Mouse (Mus musculus): ENCODE results near the gene Camk1d. TPM values are rescaled to one million over a fixed set of nuclear protein-coding genes. Genes with fewer than 3 reads are reported as not detected.

Gene Camk1d
- polyA plus RNA-seq, 1 experiment = 1.0 TPM

- TF ChIP-seq CTCF (conservative IDR thresholded peaks at IDR 0.05; ENCODE audit: insufficient read depth, insufficient read length, low read depth, low read length) (no peak), POLR2A (IDR thresholded peaks at IDR 0.05; ENCODE audit: low read depth, low read length) (no peak)
- DNase-seq = peak; percentile 4
Observed at GRCm38 (mm10) chr2:5675431-5676142, 38.7 kb downstream of the Camk1d start.

DNA sequence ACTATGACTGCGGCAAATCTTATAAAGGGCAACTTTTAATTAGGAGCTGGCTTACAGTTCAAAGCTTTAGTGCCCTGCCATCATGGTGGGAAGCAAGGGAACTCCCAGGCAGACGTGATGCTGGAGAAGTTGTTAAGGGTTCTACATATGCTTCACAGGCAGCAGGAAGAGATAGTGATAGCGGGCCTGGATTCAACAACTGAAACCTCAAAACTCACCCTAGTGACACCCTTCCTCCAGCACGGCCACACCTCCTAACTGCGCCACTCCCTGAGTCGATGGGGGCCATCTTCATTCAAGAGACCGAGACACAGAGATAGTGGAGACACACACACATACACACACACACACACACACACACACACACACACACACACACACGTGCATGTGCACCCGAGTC lies 39.8 kb downstream of the Camk1d start:
- no peak for DNase-seq
- no peaks in the 10 kb centered on the region for H3K36me3 ChIP-seq (ENCODE audit: control insufficient read depth, insufficient read depth, low read length)
- 94% methylated on average over 9 of the region's 9 CpGs for WGBS
- H3K27ac ChIP-seq (ENCODE audit: insufficient read depth, low read depth, low read length) = no peak overlapping the region
- H3K4me3 ChIP-seq (ENCODE audit: insufficient read depth, low read depth, low read length) = no peak overlapping the region
- TF ChIP-seq CTCF (conservative IDR thresholded peaks at IDR 0.05; ENCODE audit: insufficient read depth, insufficient read length, low read depth, low read length) = no peak
- TF ChIP-seq POLR2A (IDR thresholded peaks at IDR 0.05; ENCODE audit: low read depth, low read length) = no peak
- H3K27me3 ChIP-seq (replicated peaks; ENCODE audit: control insufficient read depth, insufficient read depth, low read length) = no peaks in the 10 kb centered on the region
- peaks cover 4% of the 10 kb centered on the region; the same call in 1 of the 2 replicates for H3K4me1 ChIP-seq (ENCODE audit: control insufficient read depth, insufficient read depth, low read length)

More at GRCm38 (mm10) chr2:5675431-5676142, 38.7 kb downstream of the Camk1d start:
- no peak overlapping the region for H3K4me3 ChIP-seq (ENCODE audit: insufficient read depth, low read depth, low read length)
- H3K36me3 ChIP-seq (ENCODE audit: control insufficient read depth, insufficient read depth, low read length) = no peaks in the 10 kb centered on the region
- H3K27ac ChIP-seq (ENCODE audit: insufficient read depth, low read depth, low read length) = no peak overlapping the region
- H3K4me1 ChIP-seq (ENCODE audit: control insufficient read depth, insufficient read depth, low read length) = peaks cover 4% of the 10 kb centered on the region; the same call in 1 of the 2 replicates
- 77% methylated on average over 12 of the region's 12 CpGs for WGBS
- H3K27me3 ChIP-seq (replicated peaks; ENCODE audit: control insufficient read depth, insufficient read depth, low read length) = no peaks in the 10 kb centered on the region

DNA sequence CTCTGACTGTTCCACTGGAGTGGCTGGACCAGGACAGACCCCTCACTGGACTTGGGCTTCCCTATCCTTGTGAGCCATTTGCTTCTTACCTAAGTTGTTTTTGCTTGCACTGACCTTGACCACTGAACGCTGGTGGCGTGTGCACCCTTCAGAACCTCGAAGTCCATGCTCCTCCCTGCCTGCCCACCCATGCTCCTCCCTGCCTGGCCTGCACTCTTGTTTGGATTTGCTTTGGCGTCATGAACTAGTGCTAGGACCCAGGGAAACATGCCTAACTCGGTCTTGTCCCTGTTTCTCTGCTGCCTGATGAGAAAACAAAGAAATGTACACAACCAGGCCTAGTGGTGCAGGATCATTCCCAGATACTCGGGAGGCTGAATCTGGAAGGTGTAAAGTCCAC lies 40.5 kb downstream of the Camk1d start:
- H3K4me3 ChIP-seq (ENCODE audit: insufficient read depth, low read depth, low read length) = no peak overlapping the region
- peaks cover 4% of the 10 kb centered on the region; the same call in 1 of the 2 replicates for H3K4me1 ChIP-seq (ENCODE audit: control insufficient read depth, insufficient read depth, low read length)
- no peak for TF ChIP-seq POLR2A (IDR thresholded peaks at IDR 0.05; ENCODE audit: low read depth, low read length)
- TF ChIP-seq CTCF (conservative IDR thresholded peaks at IDR 0.05; ENCODE audit: insufficient read depth, insufficient read length, low read depth, low read length) = no peak
- no peaks in the 10 kb centered on the region for H3K27me3 ChIP-seq (replicated peaks; ENCODE audit: control insufficient read depth, insufficient read depth, low read length)
- H3K36me3 ChIP-seq (ENCODE audit: control insufficient read depth, insufficient read depth, low read length) = no peaks in the 10 kb centered on the region
- H3K27ac ChIP-seq (ENCODE audit: insufficient read depth, low read depth, low read length) = no peak overlapping the region
- WGBS = 76% methylated on average over 6 of the region's 6 CpGs
- no peak for DNase-seq

GRCm38 (mm10) chr2:5672906-5673589 lies 41.3 kb downstream of the Camk1d start:
- no peaks in the 10 kb centered on the region for H3K27me3 ChIP-seq (replicated peaks; ENCODE audit: control insufficient read depth, insufficient read depth, low read length)
- TF ChIP-seq POLR2A (IDR thresholded peaks at IDR 0.05; ENCODE audit: low read depth, low read length) (no peak), CTCF (conservative IDR thresholded peaks at IDR 0.05; ENCODE audit: insufficient read depth, insufficient read length, low read depth, low read length) (no peak)
- no peak for DNase-seq
- WGBS = 69% methylated on average over 7 of the region's 7 CpGs
- no peak overlapping the region for H3K27ac ChIP-seq (ENCODE audit: insufficient read depth, low read depth, low read length)
- H3K4me1 ChIP-seq (ENCODE audit: control insufficient read depth, insufficient read depth, low read length) = peaks cover 4% of the 10 kb centered on the region; the same call in 1 of the 2 replicates
- no peak overlapping the region for H3K4me3 ChIP-seq (ENCODE audit: insufficient read depth, low read depth, low read length)
- H3K36me3 ChIP-seq (ENCODE audit: control insufficient read depth, insufficient read depth, low read length) = no peaks in the 10 kb centered on the region

- WGBS = 92% methylated on average over 10 of the region's 10 CpGs
- Histone ChIP-seq H3K4me1 (ENCODE audit: control insufficient read depth, insufficient read depth, low read length) (no peaks in the 10 kb centered on the region), H3K36me3 (ENCODE audit: control insufficient read depth, insufficient read depth, low read length) (no peaks in the 10 kb centered on the region), H3K27me3 (replicated peaks; ENCODE audit: control insufficient read depth, insufficient read depth, low read length) (no peaks in the 10 kb centered on the region), H3K27ac (ENCODE audit: insufficient read depth, low read depth, low read length) (no peak overlapping the region), H3K4me3 (ENCODE audit: insufficient read depth, low read depth, low read length) (no peak overlapping the region)
- TF ChIP-seq POLR2A (IDR thresholded peaks at IDR 0.05; ENCODE audit: low read depth, low read length) (no peak), CTCF (conservative IDR thresholded peaks at IDR 0.05; ENCODE audit: insufficient read depth, insufficient read length, low read depth, low read length) (no peak)
- no peak for DNase-seq
Observed at GRCm38 (mm10) chr2:5670146-5670545, 44.2 kb downstream of the Camk1d start.

DNA sequence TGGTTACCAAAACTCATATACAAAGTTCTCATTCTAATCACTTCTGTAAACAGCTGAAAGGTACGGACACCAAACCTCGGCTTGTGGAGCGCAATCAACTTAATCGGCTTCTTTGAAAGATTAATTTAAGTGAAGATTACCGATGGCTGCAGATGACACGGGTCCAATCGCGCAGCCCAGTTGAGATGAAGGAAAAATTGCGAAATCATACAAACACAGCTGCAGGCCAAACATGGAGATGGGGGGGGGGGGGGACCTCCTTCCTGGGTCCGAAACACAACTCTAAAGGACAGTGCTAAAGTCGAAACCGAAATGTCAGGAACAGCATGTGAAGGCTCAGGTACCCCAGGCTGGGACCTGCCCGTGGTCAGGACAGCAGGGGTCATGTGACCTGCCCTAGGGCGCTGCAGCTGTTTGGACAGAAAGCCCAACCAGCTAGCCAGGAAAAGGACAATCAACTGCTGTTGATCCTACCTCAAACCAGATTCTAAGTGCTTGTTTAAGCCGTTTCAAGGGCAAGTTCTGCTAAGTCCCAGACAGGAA lies 44.7 kb downstream of the Camk1d start:
- DNase-seq = no peak
- Histone ChIP-seq H3K4me1 (ENCODE audit: control insufficient read depth, insufficient read depth, low read length) (no peaks in the 10 kb centered on the region), H3K4me3 (ENCODE audit: insufficient read depth, low read depth, low read length) (no peak overlapping the region), H3K36me3 (ENCODE audit: control insufficient read depth, insufficient read depth, low read length) (no peaks in the 10 kb centered on the region), H3K27ac (ENCODE audit: insufficient read depth, low read depth, low read length) (no peak overlapping the region), H3K27me3 (replicated peaks; ENCODE audit: control insufficient read depth, insufficient read depth, low read length) (no peaks in the 10 kb centered on the region)
- TF ChIP-seq POLR2A (IDR thresholded peaks at IDR 0.05; ENCODE audit: low read depth, low read length) = no peak
- no peak for TF ChIP-seq CTCF (conservative IDR thresholded peaks at IDR 0.05; ENCODE audit: insufficient read depth, insufficient read length, low read depth, low read length)
- WGBS = 86% methylated on average over 15 of the region's 15 CpGs

DNA sequence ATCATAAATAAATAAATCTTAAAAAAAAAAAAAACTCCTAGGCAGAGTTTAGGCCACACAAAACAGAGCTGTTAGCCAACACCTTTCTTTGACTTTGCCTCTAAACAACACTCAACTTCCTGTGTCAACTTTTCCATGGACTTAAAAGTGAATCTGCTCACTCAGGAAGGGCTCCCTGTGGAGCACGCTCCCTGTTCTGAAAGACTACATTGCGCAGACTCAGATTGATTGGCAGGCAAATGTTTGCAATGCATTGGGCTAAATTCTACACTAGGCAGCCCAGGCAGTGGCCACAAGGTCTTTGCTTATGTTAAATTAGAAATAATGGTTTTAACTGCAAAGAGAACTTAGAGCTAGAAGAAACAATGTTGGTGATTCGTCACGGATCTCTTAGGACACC lies 45.4 kb downstream of the Camk1d start:
- no peaks in the 10 kb centered on the region for H3K4me1 ChIP-seq (ENCODE audit: control insufficient read depth, insufficient read depth, low read length)
- TF ChIP-seq CTCF (conservative IDR thresholded peaks at IDR 0.05; ENCODE audit: insufficient read depth, insufficient read length, low read depth, low read length) (no peak), POLR2A (IDR thresholded peaks at IDR 0.05; ENCODE audit: low read depth, low read length) (no peak)
- WGBS = 88% methylated on average over 4 of the region's 4 CpGs
- H3K36me3 ChIP-seq (ENCODE audit: control insufficient read depth, insufficient read depth, low read length) = no peaks in the 10 kb centered on the region
- DNase-seq = no peak
- no peak overlapping the region for H3K4me3 ChIP-seq (ENCODE audit: insufficient read depth, low read depth, low read length)
- H3K27me3 ChIP-seq (replicated peaks; ENCODE audit: control insufficient read depth, insufficient read depth, low read length) = no peaks in the 10 kb centered on the region
- H3K27ac ChIP-seq (ENCODE audit: insufficient read depth, low read depth, low read length) = no peak overlapping the region

All from kidney, adult 2 months (tissue).